Mouse (Mus musculus) midbrain, embryonic 15.5 days (tissue): ENCODE data around the gene Cdk7. TPM values are rescaled to one million over a fixed set of nuclear protein-coding genes. Genes with fewer than 3 reads are reported as not detected.

Experiments
- ATAC-seq: fragments of 200-750 bp; cut with Nextera tagmentation; replicated peaks from 2 replicates; pipeline ENCODE4 v1.8.0; 2017; ENCODE audit warnings: moderate TSS enrichment
- H3K27ac ChIP-seq: fragments of 300-500 bp; sonication (generic); 2 replicates; pipeline ENCODE4 v1.5.1; 2015; ENCODE audit warnings: mild to moderate bottlenecking, inconsistent platforms
- H3K27me3 ChIP-seq: fragments of 300-500 bp; sonication (generic); replicated peaks from 2 replicates; pipeline ENCODE4 v1.6.1; 2015; ENCODE audit warnings: inconsistent platforms
- H3K36me3 ChIP-seq: fragments of 300-500 bp; sonication (generic); replicated peaks from 2 replicates; pipeline ENCODE4 v1.6.1; 2015; ENCODE audit warnings: inconsistent platforms
- H3K4me1 ChIP-seq: fragments of 300-500 bp; sonication (generic); 2 replicates; pipeline ENCODE4 v1.6.1; 2015; ENCODE audit warnings: inconsistent platforms
- H3K4me2 ChIP-seq: fragments of 300-500 bp; sonication (generic); 2 replicates; pipeline ENCODE4 v1.6.1; 2015; ENCODE audit warnings: inconsistent platforms, mild to moderate bottlenecking, moderate library complexity
- H3K4me3 ChIP-seq: fragments of 300-500 bp; sonication (generic); 2 replicates; pipeline ENCODE4 v1.5.1; 2015; ENCODE audit warnings: mild to moderate bottlenecking, inconsistent platforms
- H3K9ac ChIP-seq: fragments of 300-500 bp; sonication (generic); 2 replicates; pipeline ENCODE4 v1.6.1; 2015; ENCODE audit warnings: mild to moderate bottlenecking, inconsistent platforms
- H3K9me3 ChIP-seq: fragments of 300-500 bp; sonication (generic); 2 replicates; pipeline ENCODE4 v1.6.1; 2016; ENCODE audit warnings: inconsistent platforms
- WGBS: fragments of 180-500 bp; shearing (Covaris S2); methylation state at CpG from one replicate; pipeline ENCODE4 v1.1.7; 2015; ENCODE audit warnings: mixed read lengths; 5-methylcytosine and 5-hydroxymethylcytosine counted together
- polyA plus RNA-seq: library from polyadenylated mRNA; unstranded; fragments of >200 nt; fragmentation: Nextera tagmentation; extraction: Ambion mirVana; gene quantifications from 2 replicates; pipeline ENCODE4 v1.2.1, GENCODE M21; 2015

Cdk7 gene
- polyA plus RNA-seq, 1 experiment from 2014 or later = 42.7 TPM

DNA sequence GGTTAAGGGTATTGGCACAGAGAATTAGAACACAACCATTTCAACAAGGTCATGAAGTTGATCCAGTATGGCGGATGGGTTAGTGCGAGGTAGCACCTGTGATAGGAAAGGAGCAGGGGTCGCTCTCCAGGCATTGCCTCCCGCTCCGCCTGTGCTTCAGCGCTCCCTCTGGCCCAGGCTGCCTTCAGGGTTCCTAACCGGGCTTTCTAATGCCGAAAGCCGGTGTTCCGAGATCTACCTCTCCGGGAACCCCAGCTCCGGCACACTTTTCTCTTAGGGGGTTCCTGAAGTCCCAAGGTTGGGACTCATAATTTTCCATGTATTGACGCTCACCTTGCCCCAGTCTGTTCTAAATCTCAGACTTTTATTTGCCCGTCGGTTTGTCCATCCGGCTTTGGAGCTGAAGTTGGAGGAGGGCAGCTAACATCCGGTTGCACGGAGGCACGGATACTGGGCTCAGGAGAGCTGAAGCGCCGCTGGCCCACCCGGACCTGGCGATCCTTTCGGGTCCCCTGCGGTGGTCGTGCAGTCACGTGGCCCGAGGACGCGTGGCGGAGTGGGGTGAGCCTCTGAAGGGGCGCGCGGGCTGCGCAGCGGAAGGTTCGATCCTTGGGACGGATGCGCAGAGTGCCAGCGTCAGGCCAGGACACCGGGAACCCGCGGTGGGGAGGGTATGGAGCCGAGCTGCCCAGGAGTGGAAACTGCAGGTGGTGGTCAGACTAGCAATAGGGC, 61.3 kb downstream of the Cdk7 start, which contains the start of gene Ccdc125:
Ccdc125 (plus strand) TSS at position 427 of the 732 bp plus-strand sequence.
- WGBS = 1% methylated on average over 44 of the region's 44 CpGs
- Histone ChIP-seq H3K4me2 (peak within 1 kb of the TSS; percentile 93), H3K27ac (no peak within 1 kb of the TSS), H3K9me3 (no peaks in the 10 kb centered on the region), H3K4me3 (peak within 1 kb of the TSS; percentile 47), H3K27me3 (no peaks in the 10 kb centered on the region), H3K36me3 (peaks cover 4% of the 10 kb centered on the region), H3K9ac (peak within 1 kb of the TSS; percentile 48), H3K4me1 (peaks cover 3% of the 10 kb centered on the region; the same call in 1 of the 2 replicates)
- ATAC-seq = peak; percentile 71

DNA sequence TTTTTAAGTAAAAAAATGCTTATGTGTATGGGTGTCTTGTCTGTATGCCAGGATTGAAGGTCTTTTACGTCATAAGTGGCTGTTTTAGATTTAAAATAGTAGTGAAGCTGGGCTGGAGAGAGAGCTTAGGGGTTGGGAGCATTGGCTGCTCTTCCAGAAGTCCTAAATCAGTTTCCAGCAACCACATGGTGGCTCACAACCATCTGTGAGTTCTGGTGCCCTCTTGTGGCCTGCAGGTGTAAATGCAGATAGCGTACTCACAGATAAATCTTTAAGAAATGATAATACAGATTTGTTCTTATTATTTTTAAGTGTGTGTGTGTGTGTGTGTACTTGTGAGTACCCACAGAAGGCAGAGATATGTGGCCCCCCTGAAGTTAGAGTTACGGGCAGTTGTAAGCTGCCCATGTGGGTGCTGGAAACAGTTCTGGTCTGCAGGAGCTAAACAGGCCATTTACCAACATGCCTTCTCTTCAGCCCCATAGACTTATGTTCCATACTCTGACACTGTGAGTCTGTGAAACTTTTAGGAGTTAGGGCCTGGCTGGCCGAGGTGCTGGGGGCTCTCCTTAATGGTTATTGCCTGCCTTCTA, 70.8 kb downstream of the Cdk7 start:
- no peak overlapping the region for H3K9ac ChIP-seq
- H3K27ac ChIP-seq = no peak overlapping the region
- 0 out of 2 replicates have a peak, but pooled peaks cover 2% of the 10 kb centered on the region for H3K36me3 ChIP-seq
- H3K4me1 ChIP-seq = no peaks in the 10 kb centered on the region
- WGBS = 54% methylated on average over 4 of the region's 4 CpGs
- H3K9me3 ChIP-seq = no peaks in the 10 kb centered on the region
- H3K4me2 ChIP-seq = no peak overlapping the region
- no peak overlapping the region for H3K4me3 ChIP-seq
- peak; percentile 65 for ATAC-seq
- H3K27me3 ChIP-seq = no peaks in the 10 kb centered on the region

DNA sequence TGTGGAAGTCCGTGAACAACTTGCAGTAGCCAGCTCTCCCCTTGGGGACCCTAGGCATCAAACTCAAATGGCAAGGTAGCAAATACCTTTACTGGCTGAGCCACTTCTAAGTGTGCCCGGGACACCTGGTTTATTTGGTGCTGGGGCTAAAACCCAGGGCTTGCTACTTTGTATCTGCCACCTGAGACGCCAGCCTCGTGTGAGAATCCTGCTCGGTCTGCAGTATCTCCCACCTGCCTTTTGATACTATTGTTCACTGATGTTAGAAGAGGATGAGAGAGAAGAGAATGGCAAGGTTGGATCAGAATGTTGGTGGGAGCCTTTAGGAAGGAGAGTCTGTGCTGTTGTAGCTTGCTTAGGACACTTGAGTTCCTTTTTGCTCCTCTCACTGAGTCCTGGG, 72.6 kb downstream of the Cdk7 start:
- no peaks in the 10 kb centered on the region for H3K9me3 ChIP-seq
- H3K4me3 ChIP-seq = no peak overlapping the region
- no peaks in the 10 kb centered on the region for H3K36me3 ChIP-seq
- no peak overlapping the region for H3K4me2 ChIP-seq
- WGBS = 90% methylated on average over 5 of the region's 5 CpGs
- peaks cover 6% of the 10 kb centered on the region; the same call in 1 of the 2 replicates for H3K4me1 ChIP-seq
- no peak overlapping the region for H3K9ac ChIP-seq
- no peak overlapping the region for H3K27ac ChIP-seq
- no peaks in the 10 kb centered on the region for H3K27me3 ChIP-seq
- ATAC-seq = no peak

Other genes starting within 250 kb of the Cdk7 start
- 69.9 and 70.9 TPM in 2 replicates for gene Gtf2h2, start 238.4 kb downstream of the Cdk7 start, polyA plus RNA-seq
- gene Ocln, start 178.2 kb downstream of the Cdk7 start, polyA plus RNA-seq = 7.4 and 8.6 TPM in 2 replicates
- gene Marveld2, start 114.0 kb downstream of the Cdk7 start, polyA plus RNA-seq = 2.3 and 2.7 TPM in 2 replicates
- 299 and 307 TPM in 2 replicates for gene Ak6, start 80.0 kb downstream of the Cdk7 start, polyA plus RNA-seq
- gene Rad17, start 79.9 kb downstream of the Cdk7 start, polyA plus RNA-seq = 17.0 and 17.1 TPM in 2 replicates
- gene Taf9, start 79.4 kb downstream of the Cdk7 start, polyA plus RNA-seq = 25.1 and 30.6 TPM in 2 replicates
- 1.2 and 2.1 TPM in 2 replicates for gene Ccdc125, start 61.2 kb downstream of the Cdk7 start, polyA plus RNA-seq
- gene Mrps36, start 13.7 kb upstream of the Cdk7 start, polyA plus RNA-seq = 119 and 125 TPM in 2 replicates
- gene Cenph, start 45.0 kb upstream of the Cdk7 start, polyA plus RNA-seq = 5.4 and 5.8 TPM in 2 replicates
- 30.9 and 44.5 TPM in 2 replicates for gene Ccnb1, start 55.6 kb upstream of the Cdk7 start, polyA plus RNA-seq
- 32.7 and 34.3 TPM in 2 replicates for gene Slc30a5, start 102.5 kb upstream of the Cdk7 start, polyA plus RNA-seq